Mouse (Mus musculus): ENCODE measurements around the gene Pxn. TPM values are rescaled to one million over a fixed set of nuclear protein-coding genes. Genes with fewer than 3 reads are reported as not detected.

The Pxn gene
- total and polyA plus RNA-seq, 2 experiments from 2014 or later = 19.9 to 66.6 TPM

- ATAC-seq (ENCODE audit: insufficient read depth, low read depth) (no peak), DNase-seq (ENCODE audit: low spot score) (no peak)
- H3K36me3 ChIP-seq (replicated peaks; ENCODE audit: control insufficient read depth, insufficient read depth, low read length) = no peaks in the 10 kb centered on the region
- WGBS = 34% methylated on average over 20 of the region's 20 CpGs
- no peak overlapping the region for H3K4me3 ChIP-seq (ENCODE audit: low read depth, low read length)
- TF ChIP-seq CTCF (IDR thresholded peaks at IDR 0.05; ENCODE audit: low read depth) = peak; percentile 73
- no peak for TF ChIP-seq EP300 (IDR thresholded peaks at IDR 0.05; ENCODE audit: low read depth)
- H3K27ac ChIP-seq (ENCODE audit: low read depth) = no peak overlapping the region
- H3K9me3 ChIP-seq (replicated peaks; ENCODE audit: control insufficient read depth, low read length) = no peaks in the 10 kb centered on the region
- no peak overlapping the region for H3K9ac ChIP-seq (replicated peaks; ENCODE audit: low read depth, low read length)
- H3K4me1 ChIP-seq (ENCODE audit: control insufficient read depth, insufficient read depth) = no peaks in the 10 kb centered on the region
- H3K4me2 ChIP-seq (ENCODE audit: low read depth, low read length) = no peak overlapping the region
- H3K27me3 ChIP-seq (ENCODE audit: control insufficient read depth, insufficient read depth, low read length) = 0 out of 2 replicates have a peak, but pooled peaks cover 5% of the 10 kb centered on the region
Observed at GRCm38 (mm10) chr5:115470766-115471531, 35.5 kb upstream of the Pxn start.

GRCm38 (mm10) chr5:115473191-115473590 lies 33.3 kb upstream of the Pxn start:
- ATAC-seq (ENCODE audit: insufficient read depth, low read depth) = no peak
- DNase-seq (ENCODE audit: low spot score) = no peak
- TF ChIP-seq EP300 (IDR thresholded peaks at IDR 0.05; ENCODE audit: low read depth) = no peak
- no peak for TF ChIP-seq CTCF (IDR thresholded peaks at IDR 0.05; ENCODE audit: low read depth)
- no peaks in the 10 kb centered on the region for H3K4me1 ChIP-seq (ENCODE audit: control insufficient read depth, insufficient read depth)
- H3K27me3 ChIP-seq (ENCODE audit: control insufficient read depth, insufficient read depth, low read length) = 0 out of 2 replicates have a peak, but pooled peaks cover 5% of the 10 kb centered on the region
- no peaks in the 10 kb centered on the region for H3K9me3 ChIP-seq (replicated peaks; ENCODE audit: control insufficient read depth, low read length)
- no peak overlapping the region for H3K9ac ChIP-seq (replicated peaks; ENCODE audit: low read depth, low read length)
- H3K4me3 ChIP-seq (ENCODE audit: low read depth, low read length) = no peak overlapping the region
- 71% methylated on average over 10 of the region's 10 CpGs for WGBS
- H3K4me2 ChIP-seq (ENCODE audit: low read depth, low read length) = no peak overlapping the region
- H3K27ac ChIP-seq (ENCODE audit: low read depth) = no peak overlapping the region
- 0 out of 2 replicates have a peak, but pooled peaks cover 2% of the 10 kb centered on the region for H3K36me3 ChIP-seq (replicated peaks; ENCODE audit: control insufficient read depth, insufficient read depth, low read length)

- H3K27me3 ChIP-seq (ENCODE audit: control insufficient read depth, insufficient read depth, low read length) = 0 out of 2 replicates have a peak, but pooled peaks cover 5% of the 10 kb centered on the region
- peak overlapping the region; percentile 31 for H3K4me2 ChIP-seq (ENCODE audit: low read depth, low read length)
- no peaks in the 10 kb centered on the region for H3K4me1 ChIP-seq (ENCODE audit: control insufficient read depth, insufficient read depth)
- TF ChIP-seq EP300 (IDR thresholded peaks at IDR 0.05; ENCODE audit: low read depth) (no peak), CTCF (IDR thresholded peaks at IDR 0.05; ENCODE audit: low read depth) (no peak)
- 0 out of 2 replicates have a peak overlapping the region, but pooled peaks have one; percentile 9 for H3K4me3 ChIP-seq (ENCODE audit: low read depth, low read length)
- DNase-seq (ENCODE audit: low spot score) (peak; percentile 33), ATAC-seq (ENCODE audit: insufficient read depth, low read depth) (no peak)
- no peaks in the 10 kb centered on the region for H3K9me3 ChIP-seq (replicated peaks; ENCODE audit: control insufficient read depth, low read length)
- 57% methylated on average over 22 of the region's 22 CpGs for WGBS
- H3K27ac ChIP-seq (ENCODE audit: low read depth) = no peak overlapping the region
- H3K36me3 ChIP-seq (replicated peaks; ENCODE audit: control insufficient read depth, insufficient read depth, low read length) = peaks cover 4% of the 10 kb centered on the region
- no peak overlapping the region for H3K9ac ChIP-seq (replicated peaks; ENCODE audit: low read depth, low read length)
Observed at GRCm38 (mm10) chr5:115474174-115474828, 32.2 kb upstream of the Pxn start.

- WGBS = 15% methylated on average over 20 of the region's 22 CpGs
- H3K4me1 ChIP-seq (ENCODE audit: control insufficient read depth, insufficient read depth) = no peaks in the 10 kb centered on the region
Observed at GRCm38 (mm10) chr5:115475337-115476106, 31.0 kb upstream of the Pxn start.

GRCm38 (mm10) chr5:115476107-115476727 lies 30.3 kb upstream of the Pxn start:
- H3K27ac ChIP-seq (ENCODE audit: low read depth) = no peak overlapping the region

More at GRCm38 (mm10) chr5:115475337-115476106, 31.0 kb upstream of the Pxn start:
- H3K9ac ChIP-seq (replicated peaks; ENCODE audit: low read depth, low read length) = peak overlapping the region; percentile 21; the same call in 1 of the 2 replicates
- DNase-seq (ENCODE audit: low spot score) (peak; percentile 67), ATAC-seq (ENCODE audit: insufficient read depth, low read depth) (peak; percentile 86)
- TF ChIP-seq EP300 (IDR thresholded peaks at IDR 0.05; ENCODE audit: low read depth) (no peak), CTCF (IDR thresholded peaks at IDR 0.05; ENCODE audit: low read depth) (no peak)
- H3K4me3 ChIP-seq (ENCODE audit: low read depth, low read length) = peak overlapping the region; percentile 25
- H3K4me2 ChIP-seq (ENCODE audit: low read depth, low read length) = peak overlapping the region; percentile 57
- 0 out of 2 replicates have a peak, but pooled peaks cover 3% of the 10 kb centered on the region for H3K27me3 ChIP-seq (ENCODE audit: control insufficient read depth, insufficient read depth, low read length)
- H3K9me3 ChIP-seq (replicated peaks; ENCODE audit: control insufficient read depth, low read length) = no peaks in the 10 kb centered on the region
- no peak overlapping the region for H3K27ac ChIP-seq (ENCODE audit: low read depth)
- H3K36me3 ChIP-seq (replicated peaks; ENCODE audit: control insufficient read depth, insufficient read depth, low read length) = peaks cover 13% of the 10 kb centered on the region

More at GRCm38 (mm10) chr5:115476107-115476727, 30.3 kb upstream of the Pxn start:
- ATAC-seq (ENCODE audit: insufficient read depth, low read depth) (peak; percentile 21; the same call in 1 of the 2 replicates), DNase-seq (ENCODE audit: low spot score) (no peak)
- Histone ChIP-seq H3K36me3 (replicated peaks; ENCODE audit: control insufficient read depth, insufficient read depth, low read length) (peaks cover 13% of the 10 kb centered on the region), H3K9me3 (replicated peaks; ENCODE audit: control insufficient read depth, low read length) (no peaks in the 10 kb centered on the region), H3K4me1 (ENCODE audit: control insufficient read depth, insufficient read depth) (no peaks in the 10 kb centered on the region), H3K9ac (replicated peaks; ENCODE audit: low read depth, low read length) (peak overlapping the region; percentile 21; the same call in 1 of the 2 replicates), H3K27me3 (ENCODE audit: control insufficient read depth, insufficient read depth, low read length) (no peaks in the 10 kb centered on the region), H3K4me2 (ENCODE audit: low read depth, low read length) (peak overlapping the region; percentile 57), H3K4me3 (ENCODE audit: low read depth, low read length) (peak overlapping the region; percentile 25)
- TF ChIP-seq EP300 (IDR thresholded peaks at IDR 0.05; ENCODE audit: low read depth) (no peak), CTCF (IDR thresholded peaks at IDR 0.05; ENCODE audit: low read depth) (no peak)
- 39% methylated on average over 12 of the region's 12 CpGs for WGBS
